Mouse (Mus musculus): ENCODE results near the gene Olfr94. TPM values are rescaled to one million over a fixed set of nuclear protein-coding genes. Genes with fewer than 3 reads are reported as not detected.

Gene Olfr94
- total RNA-seq, 2 experiments from 2014 or later: not detected

Other genes with a start within 250 kb of the Olfr94 start
- 100 to 1,000 TPM; 122 to 145 TPM for gene Ppp1r11, start 249.3 kb downstream of the Olfr94 start, total RNA-seq (2021)
- gene Znrd1, start 242.4 kb downstream of the Olfr94 start, total RNA-seq (2021): 10 to 100 TPM; 36.1 to 39.9 TPM
- 1 to 10 TPM; 5.6 to 7.1 TPM for gene Znrd1as, start 242.4 kb downstream of the Olfr94 start, total RNA-seq (2021)
- under 1 TPM in 1 of 2 experiments, not detected in 1; 0.32 TPM for gene 2410137M14Rik, start 219.8 kb downstream of the Olfr94 start, total RNA-seq (2021)
- 1 to 10 TPM; 1.2 TPM for gene H2-M5, start 211.5 kb downstream of the Olfr94 start, total RNA-seq (2021)
- gene Zfp57, start 199.8 kb downstream of the Olfr94 start, total RNA-seq (2021): 10 to 100 TPM; 14.5 to 21.7 TPM
- 100 to 1,000 TPM in 1 of 2 experiments, 10 to 100 TPM in 1; 96.8 to 121 TPM for gene Mog, start 177.6 kb downstream of the Olfr94 start, total RNA-seq (2021)
- 100 to 1,000 TPM; 706 to 708 TPM for gene Gabbr1, start 155.0 kb downstream of the Olfr94 start, total RNA-seq (2021)
- gene Olfr90, start 112.5 kb downstream of the Olfr94 start, total RNA-seq (2021): under 1 TPM in 1 of 2 experiments, not detected in 1; 0.14 TPM
- gene Olfr91, start 102.7 kb downstream of the Olfr94 start, total RNA-seq (2021): not detected
- not detected for gene Olfr92, start 80.9 kb downstream of the Olfr94 start, total RNA-seq (2021)
- gene Olfr93, start 39.5 kb downstream of the Olfr94 start, total RNA-seq (2021): not detected
- gene Ubd, start 7.1 kb downstream of the Olfr94 start, total RNA-seq (2021): not detected
- gene Olfr95, start 12.1 kb upstream of the Olfr94 start, total RNA-seq (2021): not detected
- not detected for gene Olfr96, start 19.2 kb upstream of the Olfr94 start, total RNA-seq (2021)
- not detected for gene Olfr97, start 36.3 kb upstream of the Olfr94 start, total RNA-seq (2021)
- not detected for gene Olfr98, start 62.8 kb upstream of the Olfr94 start, total RNA-seq (2021)
- gene H2-M3, start 69.2 kb upstream of the Olfr94 start, total RNA-seq (2021): 1 to 10 TPM; 1.2 to 2.2 TPM
- not detected for gene Olfr99, start 82.5 kb upstream of the Olfr94 start, total RNA-seq (2021)
- gene Olfr101, start 103.3 kb upstream of the Olfr94 start, total RNA-seq (2021): not detected
- gene Olfr102, start 116.1 kb upstream of the Olfr94 start, total RNA-seq (2021): not detected
- gene Olfr103, start 138.7 kb upstream of the Olfr94 start, total RNA-seq (2021): not detected
- not detected for gene Olfr104-ps, start 158.6 kb upstream of the Olfr94 start, total RNA-seq (2021)
- not detected for gene Olfr105-ps, start 178.0 kb upstream of the Olfr94 start, total RNA-seq (2021)
- gene Olfr106-ps, start 189.4 kb upstream of the Olfr94 start, total RNA-seq (2021): not detected
- gene Olfr107, start 198.2 kb upstream of the Olfr94 start, total RNA-seq (2021): not detected
- gene Olfr108, start 244.5 kb upstream of the Olfr94 start, total RNA-seq (2021): not detected

Data from layer of hippocampus, postnatal 25 days (tissue).